Mouse (Mus musculus): ENCODE measurements around the gene Mmd. TPM values are rescaled to one million over a fixed set of nuclear protein-coding genes. Genes with fewer than 3 reads are reported as not detected.

The Mmd gene
- 111 and 118 TPM in 2 replicates for polyA plus RNA-seq (2016; fragmentation: Nextera tagmentation; extraction: Ambion mirVana)

GRCm38 (mm10) chr11:90249025-90249650 lies at the start of gene Mmd:
Gene Mmd (plus strand): TSS chr11:90249456.
- under 1% methylated on average over 36 of the region's 51 CpGs for WGBS
- H3K4me3 ChIP-seq: peak within 1 kb of the TSS; percentile 74
- peaks cover 33% of the 10 kb centered on the region for H3K4me1 ChIP-seq (replicated peaks)
- H3K4me2 ChIP-seq: peak within 1 kb of the TSS; percentile 80
- H3K27ac ChIP-seq (ENCODE audit: poor library complexity, severe bottlenecking): peak within 1 kb of the TSS; percentile 84
- H3K27me3 ChIP-seq (replicated peaks): no peaks in the 10 kb centered on the region
- H3K36me3 ChIP-seq: no peaks in the 10 kb centered on the region
- H3K9ac ChIP-seq: peak within 1 kb of the TSS; percentile 93
- H3K9me3 ChIP-seq (replicated peaks): no peaks in the 10 kb centered on the region
- ATAC-seq (ENCODE audit: insufficient number of reproducible peaks, low FRiP score): peak; percentile 98

GRCm38 (mm10) chr11:90200826-90201225 lies 48.4 kb upstream of the Mmd start:
- Histone ChIP-seq H3K4me1 (replicated peaks) (peaks cover 11% of the 10 kb centered on the region), H3K27me3 (replicated peaks) (no peaks in the 10 kb centered on the region), H3K36me3 (no peaks in the 10 kb centered on the region), H3K9ac (no peak overlapping the region), H3K4me2 (no peak overlapping the region), H3K27ac (ENCODE audit: poor library complexity, severe bottlenecking) (no peak overlapping the region), H3K4me3 (no peak overlapping the region), H3K9me3 (replicated peaks) (no peaks in the 10 kb centered on the region)
- WGBS: 77% methylated on average over 2 of the region's 2 CpGs
- ATAC-seq (ENCODE audit: insufficient number of reproducible peaks, low FRiP score): no peak

GRCm38 (mm10) chr11:90214246-90214645 lies 35.0 kb upstream of the Mmd start:
- H3K36me3 ChIP-seq: no peaks in the 10 kb centered on the region
- no peaks in the 10 kb centered on the region for H3K9me3 ChIP-seq (replicated peaks)
- no peak overlapping the region for H3K9ac ChIP-seq
- H3K4me1 ChIP-seq (replicated peaks): no peaks in the 10 kb centered on the region
- H3K27me3 ChIP-seq (replicated peaks): no peaks in the 10 kb centered on the region
- 76% methylated on average over 7 of the region's 7 CpGs for WGBS
- no peak overlapping the region for H3K4me3 ChIP-seq
- no peak overlapping the region for H3K4me2 ChIP-seq
- H3K27ac ChIP-seq (ENCODE audit: poor library complexity, severe bottlenecking): no peak overlapping the region
- ATAC-seq (ENCODE audit: insufficient number of reproducible peaks, low FRiP score): no peak

GRCm38 (mm10) chr11:90220022-90220645 lies 29.1 kb upstream of the Mmd start:
- H3K9ac ChIP-seq: no peak overlapping the region
- no peaks in the 10 kb centered on the region for H3K9me3 ChIP-seq (replicated peaks)
- no peaks in the 10 kb centered on the region for H3K36me3 ChIP-seq
- no peak for ATAC-seq (ENCODE audit: insufficient number of reproducible peaks, low FRiP score)
- no peaks in the 10 kb centered on the region for H3K27me3 ChIP-seq (replicated peaks)
- WGBS: 37% methylated on average over 6 of the region's 6 CpGs
- no peak overlapping the region for H3K4me3 ChIP-seq
- H3K4me1 ChIP-seq (replicated peaks): peaks cover 12% of the 10 kb centered on the region
- H3K27ac ChIP-seq (ENCODE audit: poor library complexity, severe bottlenecking): no peak overlapping the region
- H3K4me2 ChIP-seq: no peak overlapping the region

GRCm38 (mm10) chr11:90220750-90221149 lies 28.5 kb upstream of the Mmd start:
- WGBS: 31% methylated on average over 2 of the region's 2 CpGs
- no peak for ATAC-seq (ENCODE audit: insufficient number of reproducible peaks, low FRiP score)
- peaks cover 19% of the 10 kb centered on the region for H3K4me1 ChIP-seq (replicated peaks)
- H3K4me2 ChIP-seq: no peak overlapping the region
- H3K4me3 ChIP-seq: no peak overlapping the region
- H3K27me3 ChIP-seq (replicated peaks): no peaks in the 10 kb centered on the region
- H3K27ac ChIP-seq (ENCODE audit: poor library complexity, severe bottlenecking): no peak overlapping the region
- no peaks in the 10 kb centered on the region for H3K9me3 ChIP-seq (replicated peaks)
- no peaks in the 10 kb centered on the region for H3K36me3 ChIP-seq
- no peak overlapping the region for H3K9ac ChIP-seq

- peak overlapping the region; percentile 26 for H3K4me2 ChIP-seq
- H3K27me3 ChIP-seq (replicated peaks): no peaks in the 10 kb centered on the region
- H3K4me1 ChIP-seq (replicated peaks): peaks cover 23% of the 10 kb centered on the region
- no peak overlapping the region for H3K4me3 ChIP-seq
- 18% methylated on average over 11 of the region's 11 CpGs for WGBS
- no peaks in the 10 kb centered on the region for H3K9me3 ChIP-seq (replicated peaks)
- peak; percentile 57; the same call in 1 of the 2 replicates for ATAC-seq (ENCODE audit: insufficient number of reproducible peaks, low FRiP score)
- no peak overlapping the region for H3K9ac ChIP-seq
- H3K36me3 ChIP-seq: no peaks in the 10 kb centered on the region
- H3K27ac ChIP-seq (ENCODE audit: poor library complexity, severe bottlenecking): peak overlapping the region; percentile 38; the same call in 1 of the 2 replicates
Observed at GRCm38 (mm10) chr11:90224914-90225470, 24.3 kb upstream of the Mmd start.

GRCm38 (mm10) chr11:90227000-90227922 lies 22.0 kb upstream of the Mmd start:
- no peak for ATAC-seq (ENCODE audit: insufficient number of reproducible peaks, low FRiP score)
- H3K4me3 ChIP-seq: no peak overlapping the region
- H3K9ac ChIP-seq: no peak overlapping the region
- no peaks in the 10 kb centered on the region for H3K36me3 ChIP-seq
- H3K27ac ChIP-seq (ENCODE audit: poor library complexity, severe bottlenecking): no peak overlapping the region
- H3K27me3 ChIP-seq (replicated peaks): no peaks in the 10 kb centered on the region
- 69% methylated on average over 12 of the region's 12 CpGs for WGBS
- peaks cover 39% of the 10 kb centered on the region for H3K4me1 ChIP-seq (replicated peaks)
- H3K9me3 ChIP-seq (replicated peaks): no peaks in the 10 kb centered on the region
- no peak overlapping the region for H3K4me2 ChIP-seq

GRCm38 (mm10) chr11:90228251-90228949 lies 20.9 kb upstream of the Mmd start:
- no peak for ATAC-seq (ENCODE audit: insufficient number of reproducible peaks, low FRiP score)
- no peak overlapping the region for H3K9ac ChIP-seq
- WGBS: 81% methylated on average over 9 of the region's 9 CpGs
- H3K36me3 ChIP-seq: no peaks in the 10 kb centered on the region
- H3K4me3 ChIP-seq: no peak overlapping the region
- no peak overlapping the region for H3K27ac ChIP-seq (ENCODE audit: poor library complexity, severe bottlenecking)
- peaks cover 42% of the 10 kb centered on the region for H3K4me1 ChIP-seq (replicated peaks)
- H3K9me3 ChIP-seq (replicated peaks): no peaks in the 10 kb centered on the region
- H3K27me3 ChIP-seq (replicated peaks): no peaks in the 10 kb centered on the region
- H3K4me2 ChIP-seq: no peak overlapping the region

- Histone ChIP-seq H3K4me3 (no peak overlapping the region), H3K4me2 (0 out of 2 replicates have a peak overlapping the region, but pooled peaks have one; percentile 6), H3K9ac (no peak overlapping the region), H3K36me3 (no peaks in the 10 kb centered on the region), H3K4me1 (replicated peaks) (peaks cover 38% of the 10 kb centered on the region), H3K27ac (ENCODE audit: poor library complexity, severe bottlenecking) (peak overlapping the region; percentile 45; the same call in 1 of the 2 replicates), H3K27me3 (replicated peaks) (no peaks in the 10 kb centered on the region), H3K9me3 (replicated peaks) (no peaks in the 10 kb centered on the region)
- ATAC-seq (ENCODE audit: insufficient number of reproducible peaks, low FRiP score): no peak
Observed at GRCm38 (mm10) chr11:90229800-90230199, 19.5 kb upstream of the Mmd start.

- Histone ChIP-seq H3K9me3 (replicated peaks) (no peaks in the 10 kb centered on the region), H3K4me1 (replicated peaks) (peaks cover 29% of the 10 kb centered on the region), H3K9ac (no peak overlapping the region), H3K27me3 (replicated peaks) (no peaks in the 10 kb centered on the region), H3K4me2 (0 out of 2 replicates have a peak overlapping the region, but pooled peaks have one; percentile 8), H3K27ac (ENCODE audit: poor library complexity, severe bottlenecking) (0 out of 2 replicates have a peak overlapping the region, but pooled peaks have one; percentile 45), H3K4me3 (no peak overlapping the region), H3K36me3 (no peaks in the 10 kb centered on the region)
- peak; percentile 48; the same call in 1 of the 2 replicates for ATAC-seq (ENCODE audit: insufficient number of reproducible peaks, low FRiP score)
- 43% methylated on average over 2 of the region's 2 CpGs for WGBS
Observed at GRCm38 (mm10) chr11:90230671-90231070, 18.6 kb upstream of the Mmd start.
